Mouse (Mus musculus) MEL (cell line): ENCODE measurements around the gene Ect2l. TPM values are rescaled to one million over a fixed set of nuclear protein-coding genes. Genes with fewer than 3 reads are reported as not detected.

ENCODE experiments used
- DNase-seq: peaks from one replicate; pipeline ENCODE4 v3.0.0; 2011; ENCODE audit warnings: low read depth, low spot score
- H3K27ac ChIP-seq: 2 replicates; pipeline ENCODE4 v1.5.1; 2012; ENCODE audit warnings: low read depth, mild to moderate bottlenecking, control low read depth, low read length, moderate library complexity; ENCODE audit not compliant: control insufficient read depth
- H3K27me3 ChIP-seq, 2 experiments: fragments of 150-350 bp in 1 of 2; sonication (generic) in 1 of 2; 2 replicates each; pipeline ENCODE4 v1.6.1; 2012; ENCODE audit warnings: low read length in 2 of 2, mild to moderate bottlenecking in 2 of 2, improper control_type of control experiment in 1 of 2, moderate library complexity in 1 of 2; ENCODE audit not compliant: insufficient read depth in 2 of 2, control insufficient read depth in 1 of 2
- H3K36me3 ChIP-seq, 2 experiments: 2 replicates each; pipeline ENCODE4 v1.6.1; 2012 to 2014; ENCODE audit warnings: low read length in 2 of 2, improper control_type of control experiment in 1 of 2, inconsistent platforms in 1 of 2, mild to moderate bottlenecking in 1 of 2; ENCODE audit not compliant: insufficient read depth in 2 of 2, control insufficient read depth in 1 of 2
- H3K4me1 ChIP-seq, 2 experiments: fragments of 150-350 bp in 1 of 2; sonication (generic) in 1 of 2; 2 replicates each; pipeline ENCODE4 v1.6.1; 2012; ENCODE audit warnings: low read length in 2 of 2, improper control_type of control experiment in 1 of 2, mild to moderate bottlenecking in 1 of 2; ENCODE audit not compliant: insufficient read depth in 2 of 2, control insufficient read depth in 1 of 2
- H3K4me3 ChIP-seq, 2 experiments: fragments of 150-350 bp in 1 of 2; sonication (generic) in 1 of 2; 2 replicates each; pipeline ENCODE4 v1.5.1; 2012; ENCODE audit warnings: low read depth in 2 of 2, low read length in 2 of 2, mild to moderate bottlenecking in 2 of 2, moderate library complexity in 2 of 2, control low read depth in 1 of 2, improper control_type of control experiment in 1 of 2; ENCODE audit not compliant: control insufficient read depth in 1 of 2, insufficient read depth in 1 of 2
- H3K79me2 ChIP-seq: 2 replicates; pipeline ENCODE4 v1.6.1; 2012; ENCODE audit warnings: mild to moderate bottlenecking, low read length, moderate library complexity; ENCODE audit not compliant: control insufficient read depth, poor library complexity, insufficient read depth
- H3K9ac ChIP-seq: 2 replicates; pipeline ENCODE4 v1.6.1; 2012; ENCODE audit warnings: low read depth, mild to moderate bottlenecking, control low read depth, low read length, moderate library complexity; ENCODE audit not compliant: control insufficient read depth, poor library complexity, severe bottlenecking
- H3K9me3 ChIP-seq: fragments of 150-350 bp; sonication (generic); replicated peaks from 2 replicates; pipeline ENCODE4 v1.6.1; 2012; ENCODE audit warnings: mild to moderate bottlenecking, low read length, improper control_type of control experiment, moderate library complexity; ENCODE audit not compliant: insufficient read depth
- BHLHE40 ChIP-seq: IDR thresholded peaks from 2 replicates; pipeline ENCODE4 v1.6.1; 2012; ENCODE audit warnings: low read depth, mild to moderate bottlenecking, inconsistent platforms, low read length, improper control_type of control experiment, borderline replicate concordance
- CHD2 ChIP-seq: IDR thresholded peaks from 2 replicates; pipeline ENCODE4 v1.6.1; 2011; ENCODE audit warnings: low read length, improper control_type of control experiment
- CTCF ChIP-seq, 3 experiments: IDR thresholded peaks in 2 of 3; conservative IDR thresholded peaks in 1 of 3; 2 replicates each; pipeline ENCODE4 v1.5.1; 2011 to 2012; ENCODE audit warnings: low read length in 3 of 3, low read depth in 2 of 3, mild to moderate bottlenecking in 2 of 3, improper control_type of control experiment in 1 of 3, inconsistent platforms in 1 of 3, mixed read lengths in 1 of 3, moderate library complexity in 1 of 3; ENCODE audit not compliant: control insufficient read depth in 1 of 3, insufficient read depth in 1 of 3, poor library complexity in 1 of 3, severe bottlenecking in 1 of 3
- EP300 ChIP-seq, 2 experiments: IDR thresholded peaks; 2 replicates each; pipeline ENCODE4 v1.6.1; 2011; ENCODE audit warnings: improper control_type of control experiment in 2 of 2, low read length in 2 of 2, low read depth in 1 of 2, mild to moderate bottlenecking in 1 of 2
- ETS1 ChIP-seq: IDR thresholded peaks from 2 replicates; pipeline ENCODE4 v1.6.1; 2012; ENCODE audit warnings: low read depth, mild to moderate bottlenecking, inconsistent platforms, low read length, improper control_type of control experiment, moderate library complexity
- GATA1 ChIP-seq: IDR thresholded peaks from 2 replicates; pipeline ENCODE4 v1.6.1; 2011; ENCODE audit warnings: low read depth, low read length, improper control_type of control experiment
- KAT2A ChIP-seq: conservative IDR thresholded peaks from 2 replicates; pipeline ENCODE4 v1.6.1; 2012; ENCODE audit warnings: low read depth, low read length, improper control_type of control experiment, inconsistent platforms
- MYB ChIP-seq: IDR thresholded peaks from 2 replicates; pipeline ENCODE4 v1.6.1; 2011; ENCODE audit warnings: mild to moderate bottlenecking, low read depth, low read length, improper control_type of control experiment
- MYC ChIP-seq: IDR thresholded peaks from 2 replicates; pipeline ENCODE4 v1.6.1; 2011; ENCODE audit warnings: low read depth, mild to moderate bottlenecking, low read length, improper control_type of control experiment, moderate library complexity
- POLR2A ChIP-seq, 2 experiments: IDR thresholded peaks; 2 replicates each; pipeline ENCODE4 v1.6.1; 2011 to 2012; ENCODE audit warnings: low read length in 2 of 2, mild to moderate bottlenecking in 2 of 2, control low read depth in 1 of 2, improper control_type of control experiment in 1 of 2, low read depth in 1 of 2, moderate library complexity in 1 of 2; ENCODE audit not compliant: control insufficient read depth in 1 of 2, insufficient read depth in 1 of 2, poor library complexity in 1 of 2
- RCOR1 ChIP-seq: IDR thresholded peaks from 2 replicates; pipeline ENCODE4 v1.6.1; 2012; ENCODE audit warnings: low read depth, mild to moderate bottlenecking, inconsistent platforms, low read length, improper control_type of control experiment
- SMC3 ChIP-seq: IDR thresholded peaks from 2 replicates; pipeline ENCODE4 v1.6.1; 2011; ENCODE audit warnings: low read depth, low read length, improper control_type of control experiment
- TAL1 ChIP-seq: IDR thresholded peaks from 2 replicates; pipeline ENCODE4 v1.6.1; 2012; ENCODE audit warnings: mild to moderate bottlenecking, inconsistent platforms, low read length, moderate library complexity, mixed read lengths
- TCF12 ChIP-seq: IDR thresholded peaks from 2 replicates; pipeline ENCODE4 v1.6.1; 2014; ENCODE audit warnings: low read depth, mild to moderate bottlenecking, inconsistent platforms, low read length, improper control_type of control experiment, moderate library complexity
- UBTF ChIP-seq: IDR thresholded peaks from 2 replicates; pipeline ENCODE4 v1.6.1; 2012; ENCODE audit warnings: low read depth, mild to moderate bottlenecking, inconsistent platforms, low read length, improper control_type of control experiment, moderate library complexity, borderline replicate concordance; ENCODE audit not compliant: insufficient read depth
- USF1 ChIP-seq: IDR thresholded peaks from 2 replicates; pipeline ENCODE4 v1.6.1; 2014; ENCODE audit warnings: low read depth, mild to moderate bottlenecking, inconsistent platforms, low read length, improper control_type of control experiment, moderate library complexity
- ZC3H11A ChIP-seq: IDR thresholded peaks from 2 replicates; pipeline ENCODE4 v1.6.1; 2012; ENCODE audit warnings: low read depth, mild to moderate bottlenecking, inconsistent platforms, low read length, improper control_type of control experiment
- ZKSCAN1 ChIP-seq: IDR thresholded peaks from 2 replicates; pipeline ENCODE4 v1.6.1; 2012; ENCODE audit warnings: low read depth, mild to moderate bottlenecking, inconsistent platforms, low read length, improper control_type of control experiment, moderate library complexity
- ZMIZ1 ChIP-seq: IDR thresholded peaks from 2 replicates; pipeline ENCODE4 v1.6.1; 2012; ENCODE audit warnings: low read depth, mild to moderate bottlenecking, inconsistent platforms, low read length, improper control_type of control experiment, moderate library complexity
- polyA plus RNA-seq, 2 experiments: library from polyadenylated mRNA; stranded (reverse) in 1 of 2; unstranded in 1 of 2; fragments of >175 nt in 1 of 2; fragments of >200 nt in 1 of 2; gene quantifications; 2 replicates each; pipeline versions ENCODE4 v1.2.1 to v1.2.4; 2012; ENCODE audit warnings: low replicate concordance in 2 of 2, low read depth in 1 of 2; ENCODE audit not compliant: insufficient read length in 2 of 2, insufficient read depth in 1 of 2, missing spikeins in 1 of 2
- total RNA-seq: library from RNA; depleted of rRNA; stranded (reverse); fragments of 300-350 nt; gene quantifications from 2 replicates; pipeline ENCODE4 v1.2.3, GENCODE M21; 2012

Ect2l gene
- total and polyA plus RNA-seq, 3 experiments, result not detected

DNA sequence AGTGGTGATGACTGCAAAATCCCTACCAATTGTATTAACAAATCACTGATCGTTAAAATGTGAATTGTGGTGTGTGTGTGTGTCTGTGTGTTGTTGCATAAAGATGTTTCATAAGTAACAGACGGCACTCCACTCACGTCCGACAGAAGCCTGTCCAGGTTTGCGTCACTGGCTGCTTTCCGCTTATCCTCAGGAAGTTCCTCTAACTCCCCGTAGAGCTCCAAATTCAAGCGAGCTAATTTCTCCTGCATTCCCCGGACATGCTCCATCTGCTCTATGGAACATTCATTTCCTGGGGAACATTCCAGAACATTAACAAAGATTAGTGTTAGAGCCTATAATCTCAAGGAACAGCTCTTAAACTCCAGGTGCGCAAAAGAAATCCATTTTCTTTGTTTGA, 8.7 kb upstream of the Ect2l start:
- no peak for TF ChIP-seq POLR2A (IDR thresholded peaks at IDR 0.05; ENCODE audit: control insufficient read depth in 1 of 2, insufficient read depth in 1 of 2, low read depth in 1 of 2, low read length in 2 of 2, poor library complexity in 1 of 2)
- no peak for TF ChIP-seq BHLHE40
- TF ChIP-seq ZMIZ1, result no peak
- no peak for TF ChIP-seq RCOR1
- TF ChIP-seq MYB, result no peak
- no peak for TF ChIP-seq SMC3
- TF ChIP-seq TCF12, result no peak
- TF ChIP-seq CTCF (IDR thresholded peaks at IDR 0.05 in 2 of 3, conservative IDR thresholded peaks at IDR 0.05 in 1 of 3; ENCODE audit: control insufficient read depth in 1 of 3, insufficient read depth in 1 of 3, low read depth in 2 of 3, low read length in 3 of 3, poor library complexity in 1 of 3, severe bottlenecking in 1 of 3), result no peak
- no peak for TF ChIP-seq MYC
- TF ChIP-seq ZC3H11A, result no peak
- no peak for TF ChIP-seq GATA1
- no peak for TF ChIP-seq USF1
- no peak for TF ChIP-seq ZKSCAN1
- no peak for TF ChIP-seq TAL1
- TF ChIP-seq EP300 (IDR thresholded peaks at IDR 0.05; ENCODE audit: low read depth in 1 of 2, low read length in 2 of 2), result no peak
- TF ChIP-seq, all 39 proteins: peak for 0
- H3K27ac ChIP-seq, result no peak overlapping the region

DNA sequence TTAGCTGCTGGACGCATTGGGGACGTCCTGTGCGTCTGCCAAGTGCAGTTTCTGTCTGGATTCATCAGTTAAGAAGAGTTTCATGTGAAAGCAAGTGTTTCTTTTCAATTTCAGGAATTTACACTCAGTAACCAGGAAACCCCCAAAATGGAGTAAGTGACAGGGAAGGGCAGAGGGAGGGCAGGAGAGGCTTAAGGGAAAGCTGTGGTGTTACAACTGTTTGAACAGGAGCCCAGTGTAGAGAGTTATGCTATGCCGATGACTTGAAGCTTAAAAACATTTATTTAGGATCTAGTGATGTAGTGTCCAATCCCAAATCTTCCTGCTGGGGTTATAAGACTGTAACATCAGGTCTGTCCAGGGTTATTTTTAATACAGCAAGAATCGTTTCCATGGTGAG, 3.4 kb upstream of the Ect2l start:
- H3K27me3 ChIP-seq, result no peaks in the 10 kb centered on the region
- DNase-seq, result no peak
- H3K36me3 ChIP-seq, result no peaks in the 10 kb centered on the region
- no peaks in the 10 kb centered on the region for H3K9me3 ChIP-seq
- H3K4me1 ChIP-seq, result no peaks in the 10 kb centered on the region
- H3K79me2 ChIP-seq, result no peaks in the 10 kb centered on the region
- H3K27ac ChIP-seq, result no peak overlapping the region
- H3K4me3 ChIP-seq, result no peak overlapping the region
- TF ChIP-seq ETS1 (no peak), CTCF (IDR thresholded peaks at IDR 0.05 in 2 of 3, conservative IDR thresholded peaks at IDR 0.05 in 1 of 3; ENCODE audit: control insufficient read depth in 1 of 3, insufficient read depth in 1 of 3, low read depth in 2 of 3, low read length in 3 of 3, poor library complexity in 1 of 3, severe bottlenecking in 1 of 3) (no peak), ZC3H11A (no peak), TCF12 (no peak), CHD2 (no peak), KAT2A (no peak), MYC (no peak), UBTF (no peak)
- no peak overlapping the region for H3K9ac ChIP-seq

More for the DNA sequence above, 8.7 kb upstream of the Ect2l start:
- H3K36me3 ChIP-seq, result no peaks in the 10 kb centered on the region
- no peaks in the 10 kb centered on the region for H3K79me2 ChIP-seq
- H3K4me1 ChIP-seq, result no peaks in the 10 kb centered on the region
- no peaks in the 10 kb centered on the region for H3K9me3 ChIP-seq
- no peaks in the 10 kb centered on the region for H3K27me3 ChIP-seq
- no peak overlapping the region for H3K4me3 ChIP-seq
- no peak overlapping the region for H3K9ac ChIP-seq
- no peak for DNase-seq
